Mouse (Mus musculus): Measurements from ENCODE around the gene Gemin4. TPM values are rescaled to one million over a fixed set of nuclear protein-coding genes. Genes with fewer than 3 reads are reported as not detected.

The Gemin4 gene
- total and polyA plus RNA-seq, 3 experiments = 17.8 to 95.7 (median 23.8) TPM

GRCm38 (mm10) chr11:76166657-76167056, 50.8 kb downstream of the Gemin4 start:
- no peak overlapping the region for H3K27ac ChIP-seq (ENCODE audit: control insufficient read depth, low read depth, low read length)
- DNase-seq (ENCODE audit: low read depth, low spot score) = no peak

More at GRCm38 (mm10) chr11:76166657-76167056, 50.8 kb downstream of the Gemin4 start:
- Histone ChIP-seq H3K9me3 (replicated peaks; ENCODE audit: insufficient read depth, low read length) (no peaks in the 10 kb centered on the region), H3K9ac (ENCODE audit: control insufficient read depth, low read depth, low read length, poor library complexity, severe bottlenecking) (no peak overlapping the region), H3K79me2 (ENCODE audit: control insufficient read depth, insufficient read depth, low read length, poor library complexity) (no peaks in the 10 kb centered on the region), H3K4me1 (ENCODE audit: control insufficient read depth in 1 of 2, insufficient read depth in 2 of 2, low read length in 2 of 2) (peaks cover 0 to 6% of the 10 kb centered on the region in 2 experiments; a peak in 2 of 4 replicates), H3K4me3 (ENCODE audit: control insufficient read depth in 1 of 2, insufficient read depth in 1 of 2, low read depth in 2 of 2, low read length in 2 of 2) (no peak overlapping the region), H3K36me3 (ENCODE audit: control insufficient read depth in 1 of 2, insufficient read depth in 2 of 2, low read length in 2 of 2) (peaks cover 0 to 3% of the 10 kb centered on the region in 2 experiments; a peak in 1 of 4 replicates), H3K27me3 (ENCODE audit: control insufficient read depth in 1 of 2, insufficient read depth in 2 of 2, low read length in 2 of 2) (no peaks in the 10 kb centered on the region)
- TF ChIP-seq SMC3 (IDR thresholded peaks at IDR 0.05; ENCODE audit: low read depth, low read length) = no peak
- no peak for TF ChIP-seq CHD2 (IDR thresholded peaks at IDR 0.05; ENCODE audit: low read length)
- TF ChIP-seq POLR2AphosphoS2 (IDR thresholded peaks at IDR 0.05; ENCODE audit: low read length) = no peak
- TF ChIP-seq MAZ (IDR thresholded peaks at IDR 0.05; ENCODE audit: low read depth, low read length) = 0 out of 2 replicates have a peak, but pooled peaks have one; percentile 11

Other genes with a start within 250 kb of the Gemin4 start
- not detected in 2 replicates for gene 1700016K19Rik, start 217.8 kb downstream of the Gemin4 start, total RNA-seq (2012; rRNA removed)
- under 1 TPM in 1 of 2 experiments, not detected in 1; 0.25 TPM for gene 1700016K19Rik, start 217.8 kb downstream of the Gemin4 start, polyA plus RNA-seq (2012; ENCODE audit: insufficient read depth in 1 of 2, insufficient read length in 2 of 2, low read depth in 1 of 2, low replicate concordance in 2 of 2, missing spikeins in 1 of 2)
- 4.8 and 7.4 TPM in 2 replicates for gene Rflnb, start 189.9 kb downstream of the Gemin4 start, total RNA-seq (2012; rRNA removed)
- 1 to 10 TPM in 1 of 2 experiments, not detected in 1; 8.7 TPM for gene Rflnb, start 189.9 kb downstream of the Gemin4 start, polyA plus RNA-seq (2012; ENCODE audit: insufficient read depth in 1 of 2, insufficient read length in 2 of 2, low read depth in 1 of 2, low replicate concordance in 2 of 2, missing spikeins in 1 of 2)
- gene Vps53, start 38.0 kb downstream of the Gemin4 start, total RNA-seq (2012; rRNA removed) = 47.2 and 50.4 TPM in 2 replicates
- gene Vps53, start 38.0 kb downstream of the Gemin4 start, polyA plus RNA-seq (2012; ENCODE audit: insufficient read depth in 1 of 2, insufficient read length in 2 of 2, low read depth in 1 of 2, low replicate concordance in 2 of 2, missing spikeins in 1 of 2) = 10 to 100 TPM in 1 of 2 experiments, not detected in 1; 38.4 TPM
- gene Fam57a, start 38.0 kb downstream of the Gemin4 start, total RNA-seq (2012; rRNA removed) = 6.6 and 8.5 TPM in 2 replicates
- gene Fam57a, start 38.0 kb downstream of the Gemin4 start, polyA plus RNA-seq (2012; ENCODE audit: insufficient read depth in 1 of 2, insufficient read length in 2 of 2, low read depth in 1 of 2, low replicate concordance in 2 of 2, missing spikeins in 1 of 2) = 1 to 10 TPM in 1 of 2 experiments, not detected in 1; 8.8 TPM
- gene Dbil5, start 56 bp downstream of the Gemin4 start, total RNA-seq (2012; rRNA removed) = 0.62 and 2.4 TPM in 2 replicates
- under 1 TPM in 1 of 2 experiments, not detected in 1; 0.67 TPM for gene Dbil5, start 56 bp downstream of the Gemin4 start, polyA plus RNA-seq (2012; ENCODE audit: insufficient read depth in 1 of 2, insufficient read length in 2 of 2, low read depth in 1 of 2, low replicate concordance in 2 of 2, missing spikeins in 1 of 2)
- gene Mrm3, start 26.1 kb upstream of the Gemin4 start, total RNA-seq (2012; rRNA removed) = 50.3 and 65.7 TPM in 2 replicates
- gene Mrm3, start 26.1 kb upstream of the Gemin4 start, polyA plus RNA-seq (2012; ENCODE audit: insufficient read depth in 1 of 2, insufficient read length in 2 of 2, low read depth in 1 of 2, low replicate concordance in 2 of 2, missing spikeins in 1 of 2) = 10 to 100 TPM in 1 of 2 experiments, not detected in 1; 27.7 TPM
- 139 and 143 TPM in 2 replicates for gene Glod4, start 26.1 kb upstream of the Gemin4 start, total RNA-seq (2012; rRNA removed)
- gene Glod4, start 26.1 kb upstream of the Gemin4 start, polyA plus RNA-seq (2012; ENCODE audit: insufficient read depth in 1 of 2, insufficient read length in 2 of 2, low read depth in 1 of 2, low replicate concordance in 2 of 2, missing spikeins in 1 of 2) = 10 to 100 TPM in 1 of 2 experiments, not detected in 1; 63.9 TPM
- gene Nxn, start 181.5 kb upstream of the Gemin4 start, total RNA-seq (2012; rRNA removed) = 53.0 and 65.8 TPM in 2 replicates
- gene Nxn, start 181.5 kb upstream of the Gemin4 start, polyA plus RNA-seq (2012; ENCODE audit: insufficient read depth in 1 of 2, insufficient read length in 2 of 2, low read depth in 1 of 2, low replicate concordance in 2 of 2, missing spikeins in 1 of 2) = 10 to 100 TPM; 52.8 to 54.3 TPM
- gene Timm22, start 189.3 kb upstream of the Gemin4 start, total RNA-seq (2012; rRNA removed) = 71.6 and 77.0 TPM in 2 replicates
- gene Timm22, start 189.3 kb upstream of the Gemin4 start, polyA plus RNA-seq (2012; ENCODE audit: insufficient read depth in 1 of 2, insufficient read length in 2 of 2, low read depth in 1 of 2, low replicate concordance in 2 of 2, missing spikeins in 1 of 2) = 10 to 100 TPM in 1 of 2 experiments, not detected in 1; 47.4 TPM

Measured in MEL (cell line).